Mouse (Mus musculus) ES-Bruce4 (cell line): ENCODE measurements around the gene Tmem132d. TPM values are rescaled to one million over a fixed set of nuclear protein-coding genes. Genes with fewer than 3 reads are reported as not detected.
"Not testable (repeated sequence)": the region's sequence is repeated elsewhere in the genome, so short reads cannot be mapped to it uniquely, and the experiment has no call there.

Experiments used
- H3K27ac ChIP-seq: 2 replicates; pipeline ENCODE4 v1.5.1; 2012; ENCODE audit warnings: low read length, inconsistent platforms; ENCODE audit not compliant: insufficient read depth
- H3K27me3 ChIP-seq: 2 replicates; pipeline ENCODE4 v1.6.1; 2012; ENCODE audit warnings: mild to moderate bottlenecking, low read length, inconsistent platforms; ENCODE audit not compliant: control insufficient read depth, poor library complexity, insufficient read depth, severe bottlenecking
- H3K36me3 ChIP-seq: 2 replicates; pipeline ENCODE4 v1.6.1; 2012; ENCODE audit warnings: inconsistent platforms, mild to moderate bottlenecking, low read length, moderate library complexity; ENCODE audit not compliant: control insufficient read depth, poor library complexity, insufficient read depth, severe bottlenecking
- H3K4me1 ChIP-seq: one replicate; pipeline ENCODE4 v1.8.1; 2011; ENCODE audit warnings: low read length; ENCODE audit not compliant: control insufficient read depth, insufficient read depth
- H3K4me3 ChIP-seq: 2 replicates; pipeline ENCODE4 v1.5.1; 2011; ENCODE audit warnings: low read depth, mild to moderate bottlenecking, low read length
- H3K9ac ChIP-seq: 2 replicates; pipeline ENCODE4 v1.6.1; 2012; ENCODE audit warnings: low read depth, mild to moderate bottlenecking, inconsistent platforms; ENCODE audit not compliant: poor library complexity, severe bottlenecking
- H3K9me3 ChIP-seq: replicated peaks from 2 replicates; pipeline ENCODE4 v1.6.1; 2012; ENCODE audit warnings: mild to moderate bottlenecking, low read length, inconsistent platforms; ENCODE audit not compliant: control insufficient read depth, poor library complexity, insufficient read depth, severe bottlenecking
- CTCF ChIP-seq: IDR thresholded peaks from one replicate; pipeline ENCODE4 v1.8.1; 2011; ENCODE audit warnings: low read depth, low read length
- EP300 ChIP-seq: IDR thresholded peaks from 2 replicates; pipeline ENCODE4 v1.6.1; 2011; ENCODE audit warnings: low read depth, low read length; ENCODE audit not compliant: insufficient read depth
- POLR2A ChIP-seq: IDR thresholded peaks from one replicate; pipeline ENCODE4 v1.8.1; 2011; ENCODE audit warnings: low read length; ENCODE audit not compliant: insufficient read depth
- polyA plus RNA-seq: library from polyadenylated mRNA; stranded (reverse); fragments of >200 nt; gene quantifications from 2 replicates; pipeline ENCODE4 v1.2.4, GENCODE M21; 2011; ENCODE audit warnings: low read depth; ENCODE audit not compliant: missing spikeins, insufficient read depth, insufficient read length

Gene Tmem132d
- polyA plus RNA-seq, 1 experiment: 0.19 TPM

DNA sequence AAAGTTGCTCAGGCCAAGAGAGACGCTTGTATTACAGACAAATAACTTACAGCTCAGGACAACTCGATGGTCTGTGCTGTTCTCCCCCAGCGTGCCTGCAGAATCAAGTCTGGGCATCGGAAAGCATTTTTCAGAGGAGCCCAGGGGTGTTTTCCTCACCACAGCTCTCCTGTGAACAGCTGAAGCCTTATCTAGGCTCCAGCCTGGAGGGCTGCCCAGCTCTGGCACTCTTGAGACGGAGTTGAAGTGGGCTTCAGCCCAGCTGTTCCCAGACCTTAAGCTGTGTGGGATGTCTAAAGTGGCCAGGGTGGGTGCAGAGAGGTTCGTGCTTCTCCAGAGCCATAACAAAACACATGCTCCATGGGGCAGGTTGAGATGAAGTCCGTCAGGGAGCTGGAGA lies 657.1 kb downstream of the Tmem132d start:
- Histone ChIP-seq H3K9me3 (no peaks in the 10 kb centered on the region; the same call in 1 of the 2 replicates), H3K4me3 (no peak overlapping the region), H3K36me3 (no peaks in the 10 kb centered on the region), H3K4me1 (no peaks in the 10 kb centered on the region), H3K9ac (no peak overlapping the region), H3K27me3 (no peaks in the 10 kb centered on the region), H3K27ac (no peak overlapping the region)
- TF ChIP-seq POLR2A: no peak
- no peak for TF ChIP-seq CTCF
- no peak for TF ChIP-seq EP300

DNA sequence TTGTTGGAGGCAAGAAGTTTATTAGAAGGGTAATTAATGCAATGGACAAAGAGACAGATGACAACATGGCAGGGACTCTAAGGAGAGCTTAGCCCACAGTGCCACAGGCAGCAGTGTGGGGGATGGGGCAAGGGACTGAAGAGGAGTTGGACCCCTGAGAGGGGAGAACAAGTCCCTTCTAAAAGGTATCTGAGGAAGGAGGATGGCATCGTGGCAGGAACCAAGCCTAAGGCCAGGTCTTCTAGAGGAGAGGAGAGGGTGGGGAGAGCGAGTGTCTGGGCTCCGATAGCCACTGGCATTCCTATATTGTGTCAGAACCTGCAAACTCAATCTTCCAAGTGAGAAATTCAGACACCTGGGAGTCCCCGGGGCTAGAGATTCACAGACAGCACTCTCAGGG lies 674.3 kb downstream of the Tmem132d start:
- no peaks in the 10 kb centered on the region for H3K4me1 ChIP-seq
- no peaks in the 10 kb centered on the region for H3K36me3 ChIP-seq
- no peak overlapping the region for H3K4me3 ChIP-seq
- TF ChIP-seq CTCF (no peak), EP300 (no peak), POLR2A (no peak)
- H3K27me3 ChIP-seq: no peaks in the 10 kb centered on the region
- peaks cover 3% of the 10 kb centered on the region for H3K9me3 ChIP-seq
- H3K27ac ChIP-seq: no peak overlapping the region
- no peak overlapping the region for H3K9ac ChIP-seq

DNA sequence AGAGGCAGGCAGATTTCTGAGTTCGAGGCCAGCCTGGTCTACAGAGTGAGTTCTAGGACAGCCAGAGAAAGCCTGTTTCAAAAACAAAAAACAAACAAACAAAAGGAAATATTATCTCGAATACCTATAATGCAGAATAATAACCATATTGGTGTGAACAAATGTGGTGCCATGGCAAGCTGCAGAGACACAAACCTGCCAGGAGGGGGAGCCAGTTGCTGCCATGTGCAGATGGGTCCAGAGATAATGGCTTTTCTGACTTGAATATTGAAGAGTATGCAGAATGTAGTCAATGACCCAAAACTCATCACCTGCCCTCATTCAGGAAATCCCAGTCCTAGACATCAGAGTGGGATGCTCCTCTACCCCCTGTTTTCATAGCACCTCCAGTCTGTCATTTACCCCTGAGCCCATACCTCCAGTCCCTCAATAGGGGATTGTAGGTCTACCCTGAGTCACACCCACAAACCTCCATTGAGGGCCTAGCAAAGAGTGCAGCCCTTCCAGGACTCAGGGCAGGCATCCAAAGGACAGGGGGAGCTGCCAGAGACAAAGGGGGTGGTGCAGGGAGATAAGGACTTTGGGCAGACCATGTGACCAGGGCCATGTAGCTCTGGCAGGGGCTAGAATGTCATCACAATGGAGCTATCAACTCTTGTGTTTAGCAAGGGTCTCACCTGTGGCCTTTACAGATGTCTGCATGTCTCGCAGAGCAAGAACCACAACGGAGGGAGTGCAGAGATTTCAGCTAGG lies 676.0 kb downstream of the Tmem132d start:
- TF ChIP-seq CTCF: peak; percentile 64
- TF ChIP-seq POLR2A: no peak
- Histone ChIP-seq H3K9ac (no peak overlapping the region), H3K27me3 (no peaks in the 10 kb centered on the region), H3K27ac (no peak overlapping the region), H3K4me3 (no peak overlapping the region), H3K36me3 (no peaks in the 10 kb centered on the region), H3K9me3 (peaks cover 3% of the 10 kb centered on the region), H3K4me1 (no peaks in the 10 kb centered on the region)

DNA sequence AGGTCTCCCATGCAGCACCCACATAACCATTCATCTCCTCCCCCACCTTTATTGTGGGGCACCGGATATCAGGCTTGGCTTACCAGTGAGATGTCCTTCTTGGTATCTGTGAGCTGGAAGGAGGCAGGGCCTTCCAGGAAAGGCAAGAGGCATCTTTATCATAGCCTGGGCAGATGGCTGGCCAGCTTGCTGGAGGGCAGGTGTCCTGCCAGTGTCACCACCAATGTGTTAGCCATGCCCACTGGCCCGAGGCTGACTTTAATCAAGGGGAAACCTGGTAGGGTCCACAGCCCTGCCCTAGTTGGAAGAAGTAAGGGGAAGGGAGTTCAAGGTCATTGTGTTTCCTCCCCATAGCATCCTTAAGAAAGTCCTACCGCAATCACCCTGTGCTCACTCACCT lies 676.9 kb downstream of the Tmem132d start:
- H3K27ac ChIP-seq: no peak overlapping the region

DNA sequence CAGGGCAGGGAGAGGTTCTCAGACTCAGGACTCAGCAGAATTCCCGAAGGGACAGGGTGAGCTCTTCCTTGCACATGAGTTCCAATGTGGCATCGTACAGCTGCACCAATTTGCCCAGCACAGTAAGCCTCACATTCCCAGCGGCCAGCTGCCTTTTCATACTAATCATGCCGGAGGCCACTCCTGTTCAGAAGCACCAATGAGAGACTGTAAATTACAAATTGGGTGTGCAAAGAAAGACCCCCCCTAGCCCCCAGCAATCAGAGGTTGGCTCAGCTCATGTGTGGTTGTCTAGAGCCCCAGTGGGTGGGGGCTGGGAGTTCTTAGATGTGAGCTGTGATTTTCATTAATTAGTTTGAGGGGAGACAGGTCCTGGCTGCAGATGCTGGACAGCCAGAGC lies 677.3 kb downstream of the Tmem132d start:
- Histone ChIP-seq H3K27me3 (no peaks in the 10 kb centered on the region), H3K36me3 (no peaks in the 10 kb centered on the region), H3K9me3 (peaks cover 3% of the 10 kb centered on the region), H3K9ac (no peak overlapping the region), H3K4me1 (no peaks in the 10 kb centered on the region), H3K4me3 (no peak overlapping the region), H3K27ac (no peak overlapping the region)
- TF ChIP-seq POLR2A (no peak), EP300 (no peak), CTCF (no peak)

More for the DNA sequence above, 676.9 kb downstream of the Tmem132d start:
- Histone ChIP-seq H3K4me3 (no peak overlapping the region), H3K36me3 (no peaks in the 10 kb centered on the region), H3K27me3 (no peaks in the 10 kb centered on the region), H3K4me1 (no peaks in the 10 kb centered on the region), H3K9ac (no peak overlapping the region), H3K9me3 (peaks cover 3% of the 10 kb centered on the region)
- TF ChIP-seq POLR2A: no peak
- TF ChIP-seq CTCF: no peak
- no peak for TF ChIP-seq EP300

DNA sequence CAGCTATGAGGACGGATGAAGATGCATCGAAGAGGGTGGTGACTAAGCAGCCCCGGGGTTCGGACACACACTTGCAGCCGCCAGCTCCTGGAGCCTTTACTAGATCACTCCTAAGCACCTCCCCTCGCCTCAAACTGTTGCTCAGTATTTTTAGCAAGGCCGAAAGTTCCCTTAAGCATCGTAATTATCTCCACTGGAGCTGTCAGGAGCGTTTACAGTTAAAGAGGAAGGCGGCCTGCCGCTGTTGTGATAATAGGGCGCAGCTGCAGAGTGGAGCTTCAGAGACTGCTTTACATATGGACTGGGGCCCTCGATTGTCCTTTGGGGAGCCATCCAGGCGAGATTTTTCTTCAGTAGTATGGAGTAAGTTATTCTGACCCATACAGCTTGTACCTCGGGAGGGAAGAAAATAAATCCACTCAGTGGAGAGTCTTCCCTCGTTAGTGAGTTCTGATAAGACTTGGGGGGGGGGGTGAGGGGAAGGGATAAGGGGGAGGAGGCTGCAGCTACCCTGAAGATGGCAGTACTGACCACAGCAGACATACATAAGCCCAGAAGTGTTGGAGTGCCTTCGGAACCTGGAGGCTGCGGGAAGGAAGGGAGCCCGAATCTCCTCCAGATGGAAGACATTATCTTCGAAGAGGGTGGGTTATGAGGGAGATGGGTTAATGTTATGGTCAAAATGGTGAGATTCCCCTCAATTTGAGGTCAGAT lies 681.5 kb downstream of the Tmem132d start:
- H3K27ac ChIP-seq: no peak overlapping the region
- TF ChIP-seq CTCF (no peak), EP300 (no peak), POLR2A (no peak)
- H3K4me3 ChIP-seq: no peak overlapping the region

DNA sequence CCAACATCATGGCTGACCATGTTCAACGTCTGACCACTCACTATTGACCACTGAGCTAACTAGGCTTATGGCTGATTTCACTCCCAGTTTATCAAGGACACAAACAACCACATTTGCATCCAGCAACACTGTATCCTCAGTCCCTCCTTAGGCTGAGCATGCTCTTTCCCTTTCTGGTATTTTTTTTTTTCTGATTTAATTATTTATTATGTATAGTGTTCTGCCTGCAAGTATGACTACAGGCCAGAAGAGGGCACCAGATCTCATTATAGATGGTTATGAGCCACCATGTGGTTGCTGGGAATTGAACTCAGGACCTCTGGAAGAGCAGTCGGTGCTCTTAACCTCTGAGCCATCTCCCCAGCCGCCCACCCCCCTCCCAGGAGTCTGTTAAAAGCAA lies 683.3 kb downstream of the Tmem132d start:
- H3K36me3 ChIP-seq, H3K4me1 ChIP-seq, H3K4me3 ChIP-seq, H3K27me3 ChIP-seq, H3K9me3 ChIP-seq, H3K27ac ChIP-seq, H3K9ac ChIP-seq: not testable (repeated sequence)

More for the DNA sequence above, 681.5 kb downstream of the Tmem132d start:
- Histone ChIP-seq H3K9me3 (no peaks in the 10 kb centered on the region), H3K27me3 (no peaks in the 10 kb centered on the region), H3K4me1 (no peaks in the 10 kb centered on the region), H3K36me3 (no peaks in the 10 kb centered on the region), H3K9ac (no peak overlapping the region)
